Mouse (Mus musculus): ENCODE results near the gene Chn1. TPM values are rescaled to one million over a fixed set of nuclear protein-coding genes. Genes with fewer than 3 reads are reported as not detected.

The Chn1 gene
- total RNA-seq, 2 experiments from 2014 or later, result 1,177 to 1,299 TPM

- intact Hi-C loops (cut with DNase I), result no loop called here
- DNase-seq (ENCODE audit: low spot score in 2 of 2), result no peak
These were observed 15.2 kb downstream of the Chn1 start for GRCm38 (mm10) chr2:73759899-73760298.

DNA sequence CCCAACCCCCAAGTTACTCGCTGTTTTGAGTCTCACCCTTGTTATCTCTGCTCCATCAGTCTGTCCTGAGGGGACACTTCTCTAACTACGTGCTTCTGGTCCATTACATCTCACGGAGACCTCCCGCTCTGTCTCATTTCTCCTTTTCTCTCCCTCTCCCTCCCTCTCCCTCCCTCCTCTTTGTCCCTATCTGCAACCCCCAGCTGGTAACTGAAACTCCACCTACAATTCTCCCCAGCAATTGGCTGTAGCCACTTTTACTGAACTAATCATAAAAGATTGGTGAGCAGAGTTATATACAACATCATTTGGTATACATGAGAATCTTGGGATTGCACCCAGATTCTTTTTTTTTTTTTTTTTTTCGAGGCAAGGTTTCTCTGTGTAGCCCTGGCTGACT lies 16.1 kb downstream of the Chn1 start:
- DNase-seq (ENCODE audit: low spot score in 2 of 2), result no peak
- intact Hi-C loops (cut with DNase I), result no loop called here

DNA sequence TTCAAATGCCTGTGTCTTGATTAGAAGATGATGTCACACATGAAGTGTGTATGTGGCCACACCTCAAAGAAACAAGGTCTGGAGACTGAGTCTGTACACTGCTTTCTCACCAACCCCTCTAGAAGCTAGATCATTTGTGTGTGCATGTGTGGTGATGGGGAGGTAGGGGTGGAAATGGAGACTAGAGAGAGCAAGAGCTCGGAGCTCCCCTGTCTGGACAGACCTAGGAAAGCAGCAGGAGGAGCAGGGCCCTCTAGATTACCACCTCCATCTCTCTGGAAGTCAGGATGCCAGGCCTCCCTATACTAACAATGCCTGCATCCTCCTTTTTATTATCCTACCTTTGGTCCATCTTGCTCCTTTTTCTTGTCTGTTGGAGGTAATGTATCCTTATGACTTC lies 27.8 kb downstream of the Chn1 start:
- no peak for DNase-seq (ENCODE audit: low spot score in 2 of 2)
- intact Hi-C loops (cut with DNase I), result no loop called here

DNA sequence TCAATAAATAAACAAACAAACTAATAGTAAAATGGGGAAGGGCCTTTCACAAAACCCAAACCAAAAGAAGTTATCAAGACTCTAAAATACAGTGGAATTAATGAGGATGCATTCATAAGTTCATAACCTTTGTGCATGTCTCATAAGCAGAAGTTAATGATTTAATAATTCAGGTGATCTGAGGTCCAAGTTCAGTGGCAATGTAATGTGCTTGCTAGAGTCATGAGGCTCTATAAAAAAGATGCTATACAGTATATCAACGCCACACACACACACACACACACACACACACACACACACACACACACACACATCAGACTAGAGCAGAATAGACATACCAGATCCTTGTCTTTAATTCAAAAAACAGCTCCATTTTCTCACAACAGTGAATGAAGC lies 28.8 kb downstream of the Chn1 start:
- intact Hi-C loops (cut with DNase I), result no loop called here
- no peak for DNase-seq (ENCODE audit: low spot score in 2 of 2)

- DNase-seq (ENCODE audit: low spot score in 2 of 2), result peak; percentile 41 to 64
- intact Hi-C loops (cut with DNase I), result no loop called here
These were observed 29.3 kb downstream of the Chn1 start for GRCm38 (mm10) chr2:73745647-73746374.

GRCm38 (mm10) chr2:73741286-73741685 lies 33.9 kb downstream of the Chn1 start:
- intact Hi-C loops (cut with DNase I), result loop anchor here (5.0 kb wide), 2 partner anchors 84 to 159 kb away; partner anchors contain the start of gene Chrna1
- no peak for DNase-seq (ENCODE audit: low spot score in 2 of 2)

DNA sequence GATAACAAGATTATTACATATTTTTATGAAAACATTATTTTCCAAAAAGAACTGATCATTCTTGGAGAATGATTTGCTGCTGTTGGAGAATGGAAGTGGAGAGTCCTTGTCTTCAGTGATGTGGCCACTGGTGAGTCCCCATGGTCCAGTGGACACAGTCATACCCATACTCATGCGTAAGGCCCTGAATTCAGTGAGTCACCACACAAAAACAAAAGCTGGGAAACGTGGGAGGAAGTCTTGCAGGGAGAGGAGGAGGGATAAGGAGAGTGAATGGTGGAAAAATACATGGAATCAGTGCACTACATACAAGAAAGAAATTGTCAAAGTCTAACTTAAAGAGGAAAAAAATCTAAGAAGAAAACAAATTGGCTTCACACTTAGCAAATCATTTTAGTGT lies 47.3 kb downstream of the Chn1 start:
- intact Hi-C loops (cut with DNase I), result no loop called here
- DNase-seq (ENCODE audit: low spot score in 2 of 2), result no peak

GRCm38 (mm10) chr2:73724934-73725333 lies 50.2 kb downstream of the Chn1 start:
- no peak for DNase-seq (ENCODE audit: low spot score in 2 of 2)
- intact Hi-C loops (cut with DNase I), result no loop called here

GRCm38 (mm10) chr2:73721821-73722220 lies 53.3 kb downstream of the Chn1 start:
- DNase-seq (ENCODE audit: low spot score in 2 of 2), result no peak
- intact Hi-C loops (cut with DNase I), result no loop called here

DNA sequence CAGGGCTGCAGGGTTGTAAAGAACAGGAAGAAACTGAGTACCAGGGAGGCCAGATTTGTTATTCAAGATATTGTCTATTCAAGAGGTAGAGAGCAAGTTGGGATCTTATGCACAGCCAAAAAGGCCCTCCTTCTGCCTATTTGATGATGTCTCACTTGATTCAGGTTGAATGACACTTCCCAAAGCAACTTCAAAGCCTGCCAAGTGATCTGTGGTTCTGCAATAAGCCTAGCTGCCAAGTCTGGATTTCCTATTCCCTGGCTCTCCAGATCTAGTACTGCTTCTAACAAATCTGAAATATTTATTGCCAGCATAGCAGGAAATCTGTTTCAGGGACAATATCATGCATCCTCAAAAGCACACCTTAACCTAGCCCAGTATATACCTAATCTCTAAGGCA lies 62.7 kb downstream of the Chn1 start:
- DNase-seq (ENCODE audit: low spot score in 2 of 2), result no peak
- intact Hi-C loops (cut with DNase I), result no loop called here

DNA sequence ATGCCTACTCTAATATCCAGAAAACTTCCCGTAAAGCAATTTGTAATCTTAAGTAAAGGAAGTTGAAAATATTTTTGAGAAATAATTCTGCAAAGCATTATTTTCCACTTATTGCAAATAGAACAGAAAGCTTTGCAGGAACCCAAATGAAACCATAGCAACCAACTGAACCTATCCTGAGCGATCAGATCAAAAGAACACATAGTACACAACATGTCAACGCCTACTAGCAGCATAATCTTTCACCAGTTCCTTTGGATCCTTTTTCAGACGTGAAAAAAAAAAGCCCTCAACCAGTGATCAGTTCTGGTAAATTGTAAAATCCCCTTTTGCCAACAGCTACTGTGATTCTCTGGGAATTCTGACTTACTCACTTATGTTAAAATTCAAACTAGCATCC lies 82.1 kb downstream of the Chn1 start:
- intact Hi-C loops (cut with DNase I), result loop anchor here (5.0 kb wide), 1 partner anchor 36 kb away; no protein-coding TSS in a partner anchor
- no peak for DNase-seq (ENCODE audit: low spot score in 2 of 2)

DNA sequence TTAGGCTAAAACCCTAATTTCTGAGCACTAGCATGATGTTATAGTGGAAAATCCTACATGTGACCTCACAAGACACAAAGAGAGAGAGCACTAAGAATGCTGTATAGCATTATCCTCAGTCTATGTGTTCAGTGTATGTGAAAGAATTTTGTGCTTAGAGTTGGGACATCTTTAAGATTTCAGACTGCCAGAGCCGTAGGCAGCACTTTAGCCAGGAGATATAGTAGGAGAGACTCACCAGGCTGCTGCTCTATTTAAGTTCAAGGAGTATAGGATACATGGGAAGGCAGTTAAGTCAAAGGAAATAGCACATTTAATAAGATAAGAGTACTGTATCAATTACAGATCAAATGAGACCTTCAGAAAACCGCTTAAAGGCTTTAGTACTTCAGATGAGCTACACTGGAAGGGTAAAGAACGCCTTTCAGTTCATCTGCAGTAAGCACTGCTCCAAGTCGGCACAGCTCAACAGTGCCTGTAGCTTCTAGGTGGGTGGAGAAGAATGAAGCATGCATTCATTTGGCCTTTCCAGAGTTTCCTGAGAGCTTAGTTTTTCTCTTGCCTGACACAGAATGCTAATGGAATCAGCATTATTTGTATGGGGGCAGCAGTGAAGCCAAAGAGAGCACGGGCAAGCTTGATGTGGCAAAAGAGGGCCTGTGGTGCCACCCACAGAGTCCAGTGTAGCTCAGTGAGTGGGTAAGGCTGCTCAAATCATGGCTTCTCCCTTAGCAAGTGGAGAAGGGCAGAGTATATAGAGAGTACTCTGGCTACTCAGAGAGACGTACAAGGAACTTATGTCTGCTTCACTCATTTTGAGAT lies 84.2 kb downstream of the Chn1 start:
- intact Hi-C loops (cut with DNase I), result loop anchor here (5.0 kb wide), 1 partner anchor 34 kb away; no protein-coding TSS in a partner anchor
- no peak for DNase-seq (ENCODE audit: low spot score in 2 of 2)

GRCm38 (mm10) chr2:73682500-73682899 lies 92.6 kb downstream of the Chn1 start:
- intact Hi-C loops (cut with DNase I), result no loop called here
- DNase-seq (ENCODE audit: low spot score in 2 of 2), result no peak

DNA sequence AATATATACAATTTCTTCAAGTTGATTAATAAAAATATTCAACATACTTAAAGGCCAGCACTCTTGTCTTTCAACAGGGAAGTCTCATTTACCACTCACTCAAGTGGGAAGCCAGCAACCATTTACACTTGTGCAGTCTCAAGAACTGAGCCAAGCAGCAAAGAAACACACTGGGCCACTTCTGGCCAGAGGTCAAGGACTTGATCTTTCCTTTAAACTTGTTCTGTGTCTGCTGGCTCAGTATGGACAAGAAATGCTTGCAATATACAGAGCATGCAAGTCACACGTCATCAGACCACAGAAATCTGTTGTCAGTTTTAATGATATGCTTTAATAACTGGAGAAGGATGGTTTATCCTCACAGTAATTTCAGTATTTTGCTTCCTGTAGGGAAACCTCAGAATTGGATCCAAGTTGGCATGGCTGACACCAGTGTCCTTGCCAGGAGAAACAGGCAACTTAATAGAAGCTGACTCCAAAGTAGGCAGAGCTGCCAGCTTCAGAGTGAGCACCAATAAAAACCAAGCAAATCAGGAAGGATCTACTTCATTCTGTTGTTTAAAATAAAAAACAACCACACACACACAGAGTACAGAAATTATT lies 94.6 kb downstream of the Chn1 start:
- intact Hi-C loops (cut with DNase I), result no loop called here
- no peak for DNase-seq (ENCODE audit: low spot score in 2 of 2)

DNA sequence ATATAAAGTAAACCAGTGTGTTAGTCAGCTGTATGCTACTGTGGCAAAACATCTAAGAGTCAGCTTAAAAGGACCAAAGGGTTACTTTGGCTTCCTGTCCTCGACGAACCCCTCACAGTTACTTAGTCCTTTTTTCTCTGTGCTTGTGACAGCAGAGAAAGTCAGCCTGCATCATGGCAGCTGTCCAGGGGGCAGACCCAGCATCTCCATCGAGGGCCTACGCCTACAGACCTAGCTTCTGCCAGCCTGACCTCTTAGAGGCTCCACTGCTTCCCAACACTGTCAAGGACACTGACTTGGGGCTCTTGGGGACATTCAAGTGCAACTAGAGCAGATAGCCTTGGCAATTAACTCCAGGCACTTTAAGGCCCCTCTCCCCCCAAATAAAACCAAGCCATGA lies 106.5 kb downstream of the Chn1 start:
- intact Hi-C loops (cut with DNase I), result no loop called here

DNA sequence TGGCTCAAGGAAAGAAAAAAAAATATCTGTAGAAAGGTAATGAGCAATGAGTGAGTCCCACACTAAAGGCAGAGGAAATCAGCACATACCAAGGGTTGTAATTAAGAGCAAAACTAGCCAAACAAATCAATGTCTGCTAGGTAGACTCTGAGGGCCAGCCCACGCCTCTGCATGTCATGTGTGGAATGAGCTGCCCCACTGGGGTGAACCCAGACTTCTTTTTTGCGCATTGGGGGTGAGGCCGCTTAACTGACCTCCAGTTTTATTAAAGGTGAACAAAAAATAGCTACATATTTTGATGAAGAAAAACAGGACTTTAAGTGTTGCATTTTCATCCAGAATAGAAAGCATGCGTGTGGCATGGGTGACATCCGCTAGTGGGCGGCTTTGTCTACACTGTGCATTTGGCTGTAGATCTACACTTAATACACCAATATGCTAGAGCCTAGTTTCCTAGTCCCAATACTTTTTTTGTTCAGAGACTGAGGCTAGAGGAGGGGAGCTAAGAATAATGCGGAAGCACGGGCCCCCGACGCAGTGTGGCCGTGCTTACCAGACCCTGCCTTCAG lies 114.5 kb downstream of the Chn1 start:
- intact Hi-C loops (cut with DNase I), result no loop called here
- DNase-seq (ENCODE audit: low spot score in 2 of 2), result no peak

More for the DNA sequence above, 106.5 kb downstream of the Chn1 start:
- no peak for DNase-seq (ENCODE audit: low spot score in 2 of 2)

- intact Hi-C loops (cut with DNase I), result loop anchor here (2.0 to 5.0 kb wide), 3 partner anchors 32 to 82 kb away; no protein-coding TSS in a partner anchor
- DNase-seq (ENCODE audit: low spot score in 2 of 2), result peak; percentile 85 to 91
These were observed 115.2 kb downstream of the Chn1 start for GRCm38 (mm10) chr2:73659726-73660565.

- intact Hi-C loops (cut with DNase I), result loop anchor here (2.0 to 5.0 kb wide), 3 partner anchors 33 to 83 kb away; no protein-coding TSS in a partner anchor
- no peak for DNase-seq (ENCODE audit: low spot score in 2 of 2)
These were observed 116.1 kb downstream of the Chn1 start for GRCm38 (mm10) chr2:73659041-73659440.

DNA sequence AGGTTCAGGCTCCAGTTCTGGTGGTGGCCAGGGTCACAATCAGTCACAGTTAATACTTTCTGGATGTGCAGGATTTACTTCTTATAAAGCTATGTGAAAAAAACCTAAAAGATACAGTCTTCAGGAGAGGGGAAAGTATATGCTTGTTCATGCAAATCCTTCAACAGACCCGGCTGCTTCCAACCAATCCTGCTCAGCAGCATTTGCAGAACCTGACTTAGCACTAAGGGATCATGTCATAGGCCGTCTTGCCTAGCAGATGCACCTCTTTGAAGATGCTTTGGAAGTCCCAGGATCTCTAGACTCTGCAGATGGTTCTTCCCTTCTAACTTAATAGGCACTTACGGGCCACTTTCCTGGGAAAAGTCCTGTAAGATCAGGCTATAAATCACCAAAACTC lies 117.2 kb downstream of the Chn1 start:
- peak; percentile 57 to 76 for DNase-seq (ENCODE audit: low spot score in 2 of 2)
- intact Hi-C loops (cut with DNase I), result loop anchor here (2.0 to 5.0 kb wide), 3 partner anchors 34 to 84 kb away; no protein-coding TSS in a partner anchor

Data from left cerebral cortex, postnatal 14 days (tissue).